Mouse (Mus musculus): ENCODE data around the gene Glt8d1. TPM values are rescaled to one million over a fixed set of nuclear protein-coding genes. Genes with fewer than 3 reads are reported as not detected.

Glt8d1 gene
- polyA plus RNA-seq, 1 experiment from 2014 or later, result 63.4 TPM

DNA sequence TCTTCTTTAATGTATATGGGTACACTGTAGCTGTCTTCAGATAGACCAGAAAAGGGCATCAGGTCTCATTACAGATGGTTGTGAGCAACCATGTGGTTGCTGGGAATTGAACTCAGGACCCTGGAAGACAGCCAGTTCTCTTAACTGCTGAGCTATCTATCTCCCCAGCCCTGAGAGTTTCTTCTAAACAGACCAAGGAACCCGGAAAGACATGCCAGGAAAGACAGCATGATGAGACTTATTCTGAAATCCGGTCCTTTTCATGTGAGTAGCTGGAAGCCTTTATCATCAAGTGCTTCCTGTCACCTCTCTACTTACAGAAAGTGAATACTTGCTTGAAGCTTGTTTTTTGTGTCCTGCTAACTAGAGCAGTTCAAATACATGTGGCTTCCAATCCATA lies 3.3 kb downstream of the Glt8d1 start:
- WGBS, result 86% methylated on average over 2 of the region's 2 CpGs
- Histone ChIP-seq H3K9ac (ENCODE audit: low read length) (no peak overlapping the region), H3K9me3 (ENCODE audit: control insufficient read depth, low read length) (no peaks in the 10 kb centered on the region), H3K4me2 (no peak overlapping the region), H3K27ac (ENCODE audit: low read depth, low read length) (no peak overlapping the region), H3K4me3 (ENCODE audit: low read depth, low read length) (no peak overlapping the region), H3K4me1 (ENCODE audit: control insufficient read depth, insufficient read depth, low read length) (peaks cover 11% of the 10 kb centered on the region), H3K27me3 (ENCODE audit: control insufficient read depth, insufficient read depth, low read length) (no peaks in the 10 kb centered on the region), H3K36me3 (ENCODE audit: control insufficient read depth, insufficient read depth, low read length) (peaks cover 3% of the 10 kb centered on the region; the same call in 1 of the 2 replicates)
- no peak for ATAC-seq (ENCODE audit: low FRiP score)
- DNase-seq (ENCODE audit: low spot score, missing footprints), result peak; percentile 8

GRCm38 (mm10) chr14:31006779-31007178 lies 5.6 kb downstream of the Glt8d1 start:
- H3K9me3 ChIP-seq (ENCODE audit: control insufficient read depth, low read length), result no peaks in the 10 kb centered on the region
- H3K4me2 ChIP-seq, result no peak overlapping the region
- ATAC-seq (ENCODE audit: low FRiP score), result no peak
- H3K4me1 ChIP-seq (ENCODE audit: control insufficient read depth, insufficient read depth, low read length), result peaks cover 5% of the 10 kb centered on the region; the same call in 1 of the 2 replicates
- no peak overlapping the region for H3K9ac ChIP-seq (ENCODE audit: low read length)
- H3K27ac ChIP-seq (ENCODE audit: low read depth, low read length), result no peak overlapping the region
- 87% methylated on average over 5 of the region's 5 CpGs for WGBS
- DNase-seq (ENCODE audit: low spot score, missing footprints), result peak; percentile 45
- no peaks in the 10 kb centered on the region for H3K27me3 ChIP-seq (ENCODE audit: control insufficient read depth, insufficient read depth, low read length)
- no peak overlapping the region for H3K4me3 ChIP-seq (ENCODE audit: low read depth, low read length)
- H3K36me3 ChIP-seq (ENCODE audit: control insufficient read depth, insufficient read depth, low read length), result peaks cover 7% of the 10 kb centered on the region

DNA sequence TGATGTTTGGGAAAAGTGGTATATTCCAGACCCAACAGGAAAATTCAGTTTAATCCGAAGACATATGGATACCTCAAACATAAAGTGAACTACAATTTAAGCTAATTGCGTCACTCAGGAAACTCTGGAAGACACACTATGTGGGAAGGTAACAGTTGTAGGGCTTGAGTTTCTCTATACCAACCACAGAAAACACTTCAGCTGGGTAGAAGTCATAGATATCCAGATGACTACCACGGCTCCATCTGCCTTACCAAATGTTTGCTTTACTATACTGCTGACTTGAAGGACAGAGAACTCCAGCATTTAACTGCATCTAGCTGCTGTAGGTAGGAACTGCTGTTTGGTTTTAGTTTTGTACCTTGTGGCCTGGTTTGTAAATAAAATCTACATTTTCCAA lies 10.4 kb downstream of the Glt8d1 start:
- H3K9ac ChIP-seq (ENCODE audit: low read length), result no peak overlapping the region
- no peaks in the 10 kb centered on the region for H3K27me3 ChIP-seq (ENCODE audit: control insufficient read depth, insufficient read depth, low read length)
- no peaks in the 10 kb centered on the region for H3K4me1 ChIP-seq (ENCODE audit: control insufficient read depth, insufficient read depth, low read length)
- ATAC-seq (ENCODE audit: low FRiP score) (no peak), DNase-seq (ENCODE audit: low spot score, missing footprints) (peak; percentile 81)
- H3K4me2 ChIP-seq, result no peak overlapping the region
- no peaks in the 10 kb centered on the region for H3K9me3 ChIP-seq (ENCODE audit: control insufficient read depth, low read length)
- H3K4me3 ChIP-seq (ENCODE audit: low read depth, low read length), result no peak overlapping the region
- no peak overlapping the region for H3K27ac ChIP-seq (ENCODE audit: low read depth, low read length)
- WGBS, result 91% methylated on average over 3 of the region's 3 CpGs
- H3K36me3 ChIP-seq (ENCODE audit: control insufficient read depth, insufficient read depth, low read length), result peaks cover 33% of the 10 kb centered on the region

- Histone ChIP-seq H3K27ac (ENCODE audit: low read depth, low read length) (no peak overlapping the region), H3K27me3 (ENCODE audit: control insufficient read depth, insufficient read depth, low read length) (no peaks in the 10 kb centered on the region), H3K4me3 (ENCODE audit: low read depth, low read length) (no peak overlapping the region), H3K9me3 (ENCODE audit: control insufficient read depth, low read length) (no peaks in the 10 kb centered on the region), H3K4me2 (no peak overlapping the region), H3K36me3 (ENCODE audit: control insufficient read depth, insufficient read depth, low read length) (peaks cover 32% of the 10 kb centered on the region), H3K4me1 (ENCODE audit: control insufficient read depth, insufficient read depth, low read length) (peaks cover 8% of the 10 kb centered on the region), H3K9ac (ENCODE audit: low read length) (no peak overlapping the region)
- 95% methylated on average over 2 of the region's 2 CpGs for WGBS
- no peak for ATAC-seq (ENCODE audit: low FRiP score)
- peak; percentile 69 for DNase-seq (ENCODE audit: low spot score, missing footprints)
Observed at GRCm38 (mm10) chr14:31013928-31014327, 12.7 kb downstream of the Glt8d1 start.

GRCm38 (mm10) chr14:31016063-31016462 lies 14.9 kb downstream of the Glt8d1 start:
- ATAC-seq (ENCODE audit: low FRiP score) (no peak), DNase-seq (ENCODE audit: low spot score, missing footprints) (peak; percentile 39)
- H3K36me3 ChIP-seq (ENCODE audit: control insufficient read depth, insufficient read depth, low read length), result peaks cover 27% of the 10 kb centered on the region
- no peak overlapping the region for H3K4me3 ChIP-seq (ENCODE audit: low read depth, low read length)
- 89% methylated on average over 1 of the region's 1 CpGs for WGBS
- H3K9ac ChIP-seq (ENCODE audit: low read length), result no peak overlapping the region
- no peak overlapping the region for H3K27ac ChIP-seq (ENCODE audit: low read depth, low read length)
- H3K4me1 ChIP-seq (ENCODE audit: control insufficient read depth, insufficient read depth, low read length), result peaks cover 14% of the 10 kb centered on the region
- H3K27me3 ChIP-seq (ENCODE audit: control insufficient read depth, insufficient read depth, low read length), result no peaks in the 10 kb centered on the region
- H3K4me2 ChIP-seq, result no peak overlapping the region
- no peaks in the 10 kb centered on the region for H3K9me3 ChIP-seq (ENCODE audit: control insufficient read depth, low read length)

GRCm38 (mm10) chr14:31017854-31018253 lies 16.7 kb downstream of the Glt8d1 start:
- Histone ChIP-seq H3K9me3 (ENCODE audit: control insufficient read depth, low read length) (no peaks in the 10 kb centered on the region), H3K27ac (ENCODE audit: low read depth, low read length) (no peak overlapping the region), H3K27me3 (ENCODE audit: control insufficient read depth, insufficient read depth, low read length) (no peaks in the 10 kb centered on the region), H3K4me2 (peak overlapping the region; percentile 79), H3K9ac (ENCODE audit: low read length) (peak overlapping the region; percentile 96), H3K36me3 (ENCODE audit: control insufficient read depth, insufficient read depth, low read length) (peaks cover 20% of the 10 kb centered on the region), H3K4me3 (ENCODE audit: low read depth, low read length) (peak overlapping the region; percentile 83), H3K4me1 (ENCODE audit: control insufficient read depth, insufficient read depth, low read length) (peaks cover 14% of the 10 kb centered on the region)
- ATAC-seq (ENCODE audit: low FRiP score) (no peak), DNase-seq (ENCODE audit: low spot score, missing footprints) (no peak)
- WGBS, result 2% methylated on average over 2 of the region's 2 CpGs

- Histone ChIP-seq H3K4me2 (peak within 1 kb of the TSS; percentile 79), H3K27ac (ENCODE audit: low read depth, low read length) (peak within 1 kb of the TSS; percentile 98), H3K4me3 (ENCODE audit: low read depth, low read length) (peak within 1 kb of the TSS; percentile 83), H3K9ac (ENCODE audit: low read length) (peak within 1 kb of the TSS; percentile 96), H3K9me3 (ENCODE audit: control insufficient read depth, low read length) (no peaks in the 10 kb centered on the region), H3K4me1 (ENCODE audit: control insufficient read depth, insufficient read depth, low read length) (peaks cover 14% of the 10 kb centered on the region), H3K36me3 (ENCODE audit: control insufficient read depth, insufficient read depth, low read length) (peaks cover 13% of the 10 kb centered on the region; the same call in 1 of the 2 replicates), H3K27me3 (ENCODE audit: control insufficient read depth, insufficient read depth, low read length) (no peaks in the 10 kb centered on the region)
- WGBS, result under 1% methylated on average over 49 of the region's 53 CpGs
- peak; percentile 95 for ATAC-seq (ENCODE audit: low FRiP score)
- peak; percentile 99 for DNase-seq (ENCODE audit: low spot score, missing footprints)
Observed at GRCm38 (mm10) chr14:31018860-31019291, 17.7 kb downstream of the Glt8d1 start, which contains the start of the genes Pbrm1 and Gnl3. TSS of gene Pbrm1 (plus strand) at chr14:31019138. TSS of gene Gnl3 (minus strand) at chr14:31019152.

DNA sequence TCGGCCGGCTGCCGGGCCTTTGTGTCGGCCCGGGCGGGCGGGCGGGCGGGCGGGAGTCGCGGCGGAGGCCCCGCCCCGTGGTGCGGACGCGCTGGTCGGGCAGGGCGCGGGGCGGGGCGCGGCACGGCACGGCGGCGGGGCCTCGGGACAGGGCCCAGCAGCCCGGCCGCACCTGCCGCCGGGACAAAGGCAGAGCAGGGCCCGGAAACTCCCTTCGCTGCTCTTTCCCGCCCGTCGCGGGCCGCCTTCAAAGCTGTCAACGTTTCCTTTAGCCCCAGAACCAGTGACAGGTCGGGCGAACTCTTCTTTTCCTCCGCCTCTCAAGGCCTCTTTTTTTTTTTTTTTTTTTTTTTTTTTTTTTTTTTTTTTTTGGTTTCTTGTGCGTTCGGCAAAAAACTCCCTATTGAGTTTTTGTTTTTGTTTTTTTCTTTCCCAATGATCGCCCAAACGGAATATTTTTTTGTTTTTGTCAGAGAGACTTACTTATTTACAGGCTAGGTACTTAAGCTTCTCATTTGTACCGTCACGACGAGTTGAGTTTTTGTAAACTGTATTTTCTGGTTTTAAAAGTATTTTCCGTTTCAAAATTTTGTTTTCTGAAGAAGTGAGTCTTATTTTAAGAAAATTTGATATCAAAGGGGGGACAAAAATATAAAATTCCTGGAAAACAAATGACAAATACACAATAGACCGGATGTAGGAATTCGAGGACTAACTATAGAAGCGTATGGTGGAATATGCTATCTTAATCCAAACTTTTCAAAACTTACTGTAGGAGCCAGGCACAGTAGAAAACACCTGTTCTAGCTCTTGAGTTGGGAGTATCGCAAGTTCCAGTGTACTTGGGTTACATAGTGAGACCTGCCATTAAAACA lies 18.4 kb downstream of the Glt8d1 start:
- Histone ChIP-seq H3K4me2 (peak overlapping the region; percentile 52), H3K4me3 (ENCODE audit: low read depth, low read length) (peak overlapping the region; percentile 83), H3K9me3 (ENCODE audit: control insufficient read depth, low read length) (no peaks in the 10 kb centered on the region), H3K36me3 (ENCODE audit: control insufficient read depth, insufficient read depth, low read length) (peaks cover 14% of the 10 kb centered on the region; the same call in 1 of the 2 replicates), H3K9ac (ENCODE audit: low read length) (peak overlapping the region; percentile 96), H3K27ac (ENCODE audit: low read depth, low read length) (peak overlapping the region; percentile 98), H3K4me1 (ENCODE audit: control insufficient read depth, insufficient read depth, low read length) (peaks cover 14% of the 10 kb centered on the region), H3K27me3 (ENCODE audit: control insufficient read depth, insufficient read depth, low read length) (no peaks in the 10 kb centered on the region)
- peak; percentile 96 for ATAC-seq (ENCODE audit: low FRiP score)
- peak; percentile 98 for DNase-seq (ENCODE audit: low spot score, missing footprints)
- 7% methylated on average over 37 of the region's 56 CpGs for WGBS

GRCm38 (mm10) chr14:31022579-31022978 lies 21.4 kb downstream of the Glt8d1 start:
- no peak overlapping the region for H3K4me3 ChIP-seq (ENCODE audit: low read depth, low read length)
- H3K36me3 ChIP-seq (ENCODE audit: control insufficient read depth, insufficient read depth, low read length), result peaks cover 25% of the 10 kb centered on the region
- 80% methylated on average over 1 of the region's 1 CpGs for WGBS
- H3K9me3 ChIP-seq (ENCODE audit: control insufficient read depth, low read length), result no peaks in the 10 kb centered on the region
- ATAC-seq (ENCODE audit: low FRiP score) (no peak), DNase-seq (ENCODE audit: low spot score, missing footprints) (no peak)
- no peaks in the 10 kb centered on the region for H3K27me3 ChIP-seq (ENCODE audit: control insufficient read depth, insufficient read depth, low read length)
- H3K4me2 ChIP-seq, result no peak overlapping the region
- peaks cover 12% of the 10 kb centered on the region for H3K4me1 ChIP-seq (ENCODE audit: control insufficient read depth, insufficient read depth, low read length)
- no peak overlapping the region for H3K9ac ChIP-seq (ENCODE audit: low read length)
- no peak overlapping the region for H3K27ac ChIP-seq (ENCODE audit: low read depth, low read length)
